Comparison of ENCODE assay signal across 22 mouse cellular contexts in the genomic region with DNA sequence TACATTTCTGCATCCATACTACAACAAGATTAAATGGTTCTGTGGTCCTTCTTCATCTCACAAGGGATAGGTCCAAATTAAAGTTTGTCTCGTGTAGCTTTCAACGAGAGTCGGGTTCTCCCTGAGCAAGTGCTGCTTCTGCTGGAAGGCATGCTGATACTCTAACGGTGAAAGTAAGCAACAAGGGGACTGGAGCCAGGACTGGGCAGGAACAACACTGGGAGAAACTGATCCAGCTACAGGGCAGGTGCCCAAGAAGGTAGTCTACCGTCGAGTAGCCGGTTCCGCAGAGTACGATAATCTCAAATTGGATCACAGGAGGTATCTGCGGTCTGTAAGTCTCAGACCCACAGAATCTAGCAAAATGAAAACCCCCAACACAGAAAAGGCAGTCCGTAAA.
A peak's percentile ranks its signal among the peaks of the same experiment; 100 is the strongest.
DNase-seq lines count a peak whose midpoint lies in the region; TF ChIP-seq lines count a peak whose summit lies in the region.
"Had no signal": no experiment of that assay in that cellular context is flagged by ENCODE, and none has a peak within 500 bp of the region (broad histone marks: within the 10 kb centered on the region; RNA-seq: fewer than 3 reads in every experiment).

No protein-coding gene starts in this region.

- no peak overlapping the region for H3K4me3 ChIP-seq in gastrocnemius, adult 2 months
- peak overlapping the region; percentile 76 to 93 (median 77) for H3K4me3 ChIP-seq in CH12.LX (replicated peaks in 1 of 3; ENCODE audit: low read depth in 2 of 3, low read length in 2 of 3, poor library complexity in 1 of 3)
- H3K4me3 ChIP-seq: forebrain, embryonic 10.5 days; forebrain, embryonic 13.5 days; heart, adult 2 months; heart, embryonic 10.5 days; heart, embryonic 13.5 days had no signal

- dilution Hi-C loops in CH12.LX (cut with MboI; ENCODE audit: extremely low pct_ligation_motif_present, extremely low pct_unique_long_range_greater_than_20kb, low sequenced_read_pairs): no loop called here

- no peak for TF ChIP-seq EP300 in CH12.LX (IDR thresholded peaks at IDR 0.05; ENCODE audit: low read length)

- peaks cover 2% of the 10 kb centered on the region for H3K9me3 ChIP-seq in CH12.LX (replicated peaks; ENCODE audit: low read length)

- H3K4me2 ChIP-seq in CH12.LX (ENCODE audit: insufficient read depth, low read depth, poor library complexity, severe bottlenecking): no peak overlapping the region
- H3K4me2 ChIP-seq: forebrain, embryonic 13.5 days; heart, embryonic 13.5 days; hindbrain, embryonic 14.5 days had no signal

- no peaks in the 10 kb centered on the region for H3K27me3 ChIP-seq in CH12.LX (replicated peaks)
- H3K27me3 ChIP-seq: forebrain, embryonic 13.5 days; heart, embryonic 13.5 days had no signal

- H3K27ac ChIP-seq in gastrocnemius, adult 2 months: no peak overlapping the region
- peak overlapping the region; percentile 99 for H3K27ac ChIP-seq in CH12.LX (ENCODE audit: insufficient read depth, low read depth)
- H3K27ac ChIP-seq: forebrain, embryonic 10.5 days; forebrain, embryonic 13.5 days; heart, adult 2 months; heart, embryonic 10.5 days; heart, embryonic 13.5 days; hindbrain, embryonic 14.5 days; hindbrain, postnatal 0 days had no signal

- H3K36me3 ChIP-seq in CH12.LX (replicated peaks in 1 of 2; ENCODE audit: control insufficient read depth in 1 of 2, insufficient read depth in 1 of 2, low read length in 1 of 2): peaks cover 6 to 12% of the 10 kb centered on the region in 2 experiments
- H3K36me3 ChIP-seq: forebrain, embryonic 10.5 days; heart, embryonic 10.5 days; heart, embryonic 13.5 days had no signal

- peaks cover 7 to 32% of the 10 kb centered on the region in 2 experiments for H3K4me1 ChIP-seq in CH12.LX (ENCODE audit: control insufficient read depth in 1 of 2, insufficient read depth in 2 of 2)
- H3K4me1 ChIP-seq: forebrain, embryonic 10.5 days; forebrain, embryonic 13.5 days; heart, embryonic 10.5 days had no signal

- peak; percentile 61 for DNase-seq in gastrocnemius, adult 2 months
- no peak for DNase-seq in gastrocnemius, postnatal 10 days
- no peak for DNase-seq in CH12.LX (ENCODE audit: extremely low read depth)
- DNase-seq in gastrocnemius, postnatal 25 days: peak; percentile 8
- DNase-seq in ovary, postnatal 10 days (ENCODE audit: low spot score): no peak
- no peak for DNase-seq in embryo, embryonic 10.5 days (ENCODE audit: low spot score)
- DNase-seq: adrenal gland, adult 2 months; adrenal gland, postnatal 25 days; B cell, adult 2 months; cerebellum, adult 11-12 months; cerebellum, adult 8-10 months; cerebellum, postnatal 10 days; cerebellum, postnatal 36 days; heart, adult 2 months; heart, postnatal 14 days; heart, postnatal 4 days had no signal

- peaks cover 46% of the 10 kb centered on the region for H3K79me2 ChIP-seq in CH12.LX (replicated peaks; ENCODE audit: control insufficient read depth, extremely low read depth, insufficient read depth, poor library complexity, severe bottlenecking)

- in situ Hi-C loops in CH12.LX (cut with MboI; ENCODE audit: low pct_ligation_motif_present, low pct_unique_long_range_greater_than_20kb, low sequenced_read_pairs): loop anchor here (5.0 to 25.0 kb wide), 3 partner anchors 72 to 353 kb away; a partner anchor contains a TSS

- no peak; the same call in 1 of the 2 replicates for TF ChIP-seq RAD21 in CH12.LX (IDR thresholded peaks at IDR 0.05; ENCODE audit: low read depth, low read length)

- TF ChIP-seq POLR2A in CH12.LX (IDR thresholded peaks at IDR 0.05; ENCODE audit: low read depth, low read length): peak; percentile 24; the same call in 1 of the 2 replicates

- peak overlapping the region; percentile 99 for H3K9ac ChIP-seq in CH12.LX (ENCODE audit: insufficient read depth, low read depth)
- H3K9ac ChIP-seq: forebrain, embryonic 13.5 days; heart, embryonic 13.5 days; hindbrain, embryonic 14.5 days had no signal

- intact Hi-C loops in gastrocnemius, adult 2 months (cut with DNase I): no loop called here

- TF ChIP-seq CTCF in gastrocnemius, adult 2 months (IDR thresholded peaks at IDR 0.05): no peak
- TF ChIP-seq CTCF in CH12.LX (conservative IDR thresholded peaks at IDR 0.05 in 1 of 2, IDR thresholded peaks at IDR 0.05 in 1 of 2; ENCODE audit: low read depth in 2 of 2, low read length in 2 of 2): no peak

TF ChIP-seq in CH12.LX, 34 proteins besides CTCF, POLR2A, EP300 and RAD21:
- TF ChIP-seq TCF12 (IDR thresholded peaks at IDR 0.05; ENCODE audit: low read depth, low read length): peak; percentile 14; the same call in 1 of the 2 replicates
- no peak for TF ChIP-seq HCFC1 (IDR thresholded peaks at IDR 0.05; ENCODE audit: low read depth, low read length)
- TF ChIP-seq JUN (IDR thresholded peaks at IDR 0.05; ENCODE audit: insufficient read depth, low read depth, low read length): no peak
- peak; percentile 17; the same call in 1 of the 2 replicates for TF ChIP-seq BHLHE40 (IDR thresholded peaks at IDR 0.05; ENCODE audit: low read depth, low read length)
- no peak for TF ChIP-seq MYC (IDR thresholded peaks at IDR 0.05; ENCODE audit: low read depth, low read length)
- TF ChIP-seq PAX5 (IDR thresholded peaks at IDR 0.05; ENCODE audit: low read length): no peak
- no peak for TF ChIP-seq ZKSCAN1 (IDR thresholded peaks at IDR 0.05; ENCODE audit: borderline replicate concordance, low read depth, low read length)
- TF ChIP-seq MAFK (IDR thresholded peaks at IDR 0.05; ENCODE audit: insufficient replicate concordance, low read length): no peak
- TF ChIP-seq ZMIZ1 (IDR thresholded peaks at IDR 0.05; ENCODE audit: low read depth, low read length): no peak
- TF ChIP-seq MAX (IDR thresholded peaks at IDR 0.05; ENCODE audit: low read length): peak; percentile 46; the same call in 1 of the 2 replicates
- no peak for TF ChIP-seq RCOR1 (conservative IDR thresholded peaks at IDR 0.05; ENCODE audit: low read depth, low read length)
- no peak for TF ChIP-seq POLR2AphosphoS2 (IDR thresholded peaks at IDR 0.05; ENCODE audit: low read depth, low read length)
- no peak for TF ChIP-seq JUND (conservative IDR thresholded peaks at IDR 0.05; ENCODE audit: low read depth, low read length)
- no peak for TF ChIP-seq CHD2 (IDR thresholded peaks at IDR 0.05; ENCODE audit: low read length)
- no peak for TF ChIP-seq MAZ (IDR thresholded peaks at IDR 0.05; ENCODE audit: low read depth, low read length)
- TF ChIP-seq CHD1 (IDR thresholded peaks at IDR 0.05; ENCODE audit: low read depth, low read length): no peak
- no peak for TF ChIP-seq USF2 (conservative IDR thresholded peaks at IDR 0.05; ENCODE audit: low read depth, low read length)
- no peak for TF ChIP-seq NRF1 (IDR thresholded peaks at IDR 0.05; ENCODE audit: low read depth, low read length)
- TF ChIP-seq MXI1 (IDR thresholded peaks at IDR 0.05; ENCODE audit: low read depth, low read length): 0 out of 2 replicates have a peak, but pooled peaks have one; percentile 52

Comparison
In these comparisons a context has a peak if more than half of its experiments do, and no peak if none do; other contexts are left out.
1. DNase-seq: peak in gastrocnemius, adult 2 months (single experiment) and gastrocnemius, postnatal 25 days (single experiment); none in gastrocnemius, postnatal 10 days (single experiment), CH12.LX (single experiment), ovary, postnatal 10 days (single experiment) and embryo, embryonic 10.5 days (single experiment).